Mouse (Mus musculus): ENCODE data around the gene Gtpbp3. TPM values are rescaled to one million over a fixed set of nuclear protein-coding genes. Genes with fewer than 3 reads are reported as not detected.

The Gtpbp3 gene
- total RNA-seq, 2 experiments from 2014 or later: 10.1 to 10.7 TPM

- no peak for TF ChIP-seq CTCF (IDR thresholded peaks at IDR 0.05)
- intact Hi-C loops (cut with DNase I): loop anchor here (2.0 kb wide), 1 partner anchor 20 kb away; no protein-coding TSS in a partner anchor
- Histone ChIP-seq H3K4me3 (peak overlapping the region; percentile 83), H3K27ac (peak overlapping the region; percentile 95)
- DNase-seq: no peak
These were observed 25.1 kb upstream of the Gtpbp3 start for GRCm38 (mm10) chr8:71462786-71463185.

GRCm38 (mm10) chr8:71463188-71464033, 24.5 kb upstream of the Gtpbp3 start, which contains the start of gene Abhd8:
TSS of gene Abhd8 (minus strand) at chr8:71463655.
- Histone ChIP-seq H3K27ac (peak within 1 kb of the TSS; percentile 95), H3K4me3 (peak within 1 kb of the TSS; percentile 83)
- no peak for TF ChIP-seq CTCF (IDR thresholded peaks at IDR 0.05)
- intact Hi-C loops (cut with DNase I): loop anchor here (2.0 kb wide), 1 partner anchor 21 kb away; no protein-coding TSS in a partner anchor
- peak; percentile 98 for DNase-seq

- peak; percentile 98 for DNase-seq
- intact Hi-C loops (cut with DNase I): loop anchor here (5.0 kb wide), 1 partner anchor 88 kb away; no protein-coding TSS in a partner anchor
- H3K4me3 ChIP-seq: peak within 1 kb of the TSS; percentile 89
- peak; percentile 99; the same call in 1 of the 2 replicates for TF ChIP-seq CTCF (IDR thresholded peaks at IDR 0.05)
- peak within 1 kb of the TSS; percentile 95 for H3K27ac ChIP-seq
These were observed 23.1 kb upstream of the Gtpbp3 start, which contains the start of gene Mrpl34 for GRCm38 (mm10) chr8:71464513-71465500. TSS of gene Mrpl34 (plus strand) at chr8:71464959.

DNA sequence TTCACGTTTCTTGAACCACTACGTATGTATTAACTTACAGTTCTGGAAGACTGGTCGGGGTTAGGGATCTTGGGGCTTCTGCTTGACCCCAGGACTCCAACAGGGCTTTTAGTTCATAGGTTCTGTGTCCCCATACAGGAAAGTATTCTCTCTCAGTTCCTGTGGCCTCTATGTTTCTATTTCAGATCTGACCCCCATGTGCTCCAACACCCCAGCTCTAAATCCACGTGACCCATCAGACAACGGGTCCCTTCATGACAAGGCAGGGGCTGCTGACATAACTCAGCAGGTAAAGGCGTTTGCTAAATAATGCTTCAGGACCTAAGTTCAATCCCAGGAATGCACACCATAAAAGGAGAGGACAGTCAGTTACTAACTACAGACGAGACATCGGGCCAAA, 22.2 kb upstream of the Gtpbp3 start:
- intact Hi-C loops (cut with DNase I): loop anchor here (5.0 kb wide), 1 partner anchor 88 kb away; no protein-coding TSS in a partner anchor
- no peak for DNase-seq
- no peak for TF ChIP-seq CTCF (IDR thresholded peaks at IDR 0.05)
- peak overlapping the region; percentile 95 for H3K27ac ChIP-seq
- H3K4me3 ChIP-seq: peak overlapping the region; percentile 89

GRCm38 (mm10) chr8:71466198-71466597, 21.7 kb upstream of the Gtpbp3 start:
- TF ChIP-seq CTCF (IDR thresholded peaks at IDR 0.05): no peak
- intact Hi-C loops (cut with DNase I): loop anchor here (5.0 kb wide), 1 partner anchor 89 kb away; no protein-coding TSS in a partner anchor
- H3K27ac ChIP-seq: no peak overlapping the region

GRCm38 (mm10) chr8:71467201-71467600, 20.7 kb upstream of the Gtpbp3 start:
- Histone ChIP-seq H3K27ac (no peak overlapping the region), H3K4me3 (no peak overlapping the region)
- no peak for DNase-seq
- intact Hi-C loops (cut with DNase I): loop anchor here (5.0 kb wide), 1 partner anchor 90 kb away; no protein-coding TSS in a partner anchor
- TF ChIP-seq CTCF (IDR thresholded peaks at IDR 0.05): no peak

More at GRCm38 (mm10) chr8:71466198-71466597, 21.7 kb upstream of the Gtpbp3 start:
- peak overlapping the region; percentile 89; the same call in 1 of the 2 replicates for H3K4me3 ChIP-seq
- DNase-seq: no peak

DNA sequence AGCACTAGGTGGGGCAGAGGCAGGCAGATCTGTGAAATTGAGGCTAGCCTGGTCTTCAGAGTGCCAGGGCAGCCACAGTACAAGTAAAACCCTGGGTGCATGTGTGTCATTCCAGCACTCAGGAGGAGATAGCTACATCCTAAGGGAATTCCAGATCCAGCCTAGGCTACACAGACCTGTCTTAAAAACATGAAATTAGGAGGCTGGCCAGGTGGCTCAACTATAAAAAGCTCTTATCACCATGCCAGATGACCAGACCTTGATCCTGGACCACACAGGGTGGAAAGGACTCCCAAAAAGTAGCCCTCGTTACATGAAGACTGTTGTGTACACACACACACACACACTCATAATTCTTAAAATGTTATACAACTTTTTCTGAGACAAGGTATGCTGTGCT, 19.9 kb upstream of the Gtpbp3 start:
- intact Hi-C loops (cut with DNase I): loop anchor here (5.0 kb wide), 1 partner anchor 91 kb away; no protein-coding TSS in a partner anchor
- no peak for DNase-seq

GRCm38 (mm10) chr8:71468916-71469315, 19.0 kb upstream of the Gtpbp3 start, which contains the start of gene Dda1:
TSS of gene Dda1 (plus strand) at chr8:71469199.
- no peak for TF ChIP-seq CTCF (IDR thresholded peaks at IDR 0.05)
- peak; percentile 98 for DNase-seq
- Histone ChIP-seq H3K4me3 (peak within 1 kb of the TSS; percentile 96), H3K27ac (peak within 1 kb of the TSS; percentile 98)
- intact Hi-C loops (cut with DNase I): loop anchor here (5.0 kb wide), 1 partner anchor 92 kb away; no protein-coding TSS in a partner anchor

More for the DNA sequence above, 19.9 kb upstream of the Gtpbp3 start:
- H3K27ac ChIP-seq: no peak overlapping the region
- no peak for TF ChIP-seq CTCF (IDR thresholded peaks at IDR 0.05)
- no peak overlapping the region for H3K4me3 ChIP-seq

- no peak for TF ChIP-seq CTCF (IDR thresholded peaks at IDR 0.05)
- peak overlapping the region; percentile 96 for H3K4me3 ChIP-seq
- H3K27ac ChIP-seq: peak overlapping the region; percentile 98
- intact Hi-C loops (cut with DNase I): loop anchor here (5.0 kb wide), 1 partner anchor 92 kb away; no protein-coding TSS in a partner anchor
- DNase-seq: no peak
These were observed 18.5 kb upstream of the Gtpbp3 start for GRCm38 (mm10) chr8:71469411-71469810.

DNA sequence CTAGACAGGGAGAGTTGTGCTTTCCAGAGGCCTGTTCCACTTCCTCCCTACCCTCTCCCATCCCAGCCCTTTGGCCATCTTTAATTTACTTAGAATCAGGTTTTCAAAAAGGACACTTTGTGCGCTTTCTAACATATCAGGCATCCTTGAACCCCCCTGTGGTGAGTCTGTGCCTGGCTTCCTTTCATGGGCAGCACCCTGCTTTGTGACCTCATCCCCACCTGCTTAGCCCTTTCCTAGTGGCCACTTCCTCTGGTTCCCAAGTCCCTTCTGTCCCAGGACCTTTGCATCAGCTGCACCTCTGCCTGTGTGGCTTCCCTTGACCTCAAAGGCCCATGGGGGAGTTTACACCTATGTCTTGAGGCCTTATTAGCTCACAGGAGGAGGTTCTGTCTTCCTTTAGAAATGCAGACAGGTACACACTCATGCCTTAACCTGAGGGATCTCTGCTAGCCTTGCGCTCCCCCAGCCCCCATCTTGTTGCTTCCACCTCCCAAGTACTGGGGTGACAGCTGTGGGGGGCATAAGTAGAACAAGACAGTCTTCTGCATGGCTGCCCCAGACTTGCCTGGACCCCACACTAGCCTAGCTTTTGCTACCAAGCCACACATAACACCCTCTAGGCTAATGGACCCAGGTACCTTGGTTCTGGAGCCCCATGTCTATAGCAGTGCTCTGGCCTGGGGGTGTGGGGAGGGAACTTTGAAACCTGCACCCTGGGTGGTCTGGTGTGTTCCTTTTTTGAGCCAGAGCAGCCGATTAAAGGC, 17.6 kb upstream of the Gtpbp3 start:
- no peak for DNase-seq
- H3K27ac ChIP-seq: peak overlapping the region; percentile 98
- intact Hi-C loops (cut with DNase I): no loop called here
- H3K4me3 ChIP-seq: peak overlapping the region; percentile 96
- no peak for TF ChIP-seq CTCF (IDR thresholded peaks at IDR 0.05)

DNA sequence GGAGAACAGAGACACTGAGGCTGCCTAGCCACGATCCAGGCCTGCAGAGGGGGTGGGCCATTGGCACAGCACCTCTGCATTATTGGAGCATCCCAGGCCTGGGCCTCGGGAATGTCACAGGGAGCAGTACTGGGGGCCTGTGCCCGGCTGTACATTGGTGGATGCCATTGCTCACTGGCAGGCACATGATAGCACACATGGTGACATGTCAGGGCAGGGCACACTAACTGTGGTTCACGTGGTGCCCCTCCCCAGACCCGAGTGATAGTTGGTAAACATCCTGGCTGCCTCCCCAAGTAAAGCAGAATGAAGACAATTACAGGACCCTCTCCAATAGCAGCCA, 17.0 kb upstream of the Gtpbp3 start:
- no peak for DNase-seq
- Histone ChIP-seq H3K4me3 (peak overlapping the region; percentile 96; the same call in 1 of the 2 replicates), H3K27ac (no peak overlapping the region)
- intact Hi-C loops (cut with DNase I): no loop called here
- no peak for TF ChIP-seq CTCF (IDR thresholded peaks at IDR 0.05)

Data from gastrocnemius, adult 2 months (tissue).